Mouse (Mus musculus): ENCODE data around the gene Cdh13. TPM values are rescaled to one million over a fixed set of nuclear protein-coding genes. Genes with fewer than 3 reads are reported as not detected.

Cdh13 gene
- polyA plus RNA-seq, 1 experiment from 2014 or later, result 101 TPM

- Histone ChIP-seq H3K4me1 (ENCODE audit: control insufficient read depth, insufficient read depth, low read length) (0 out of 2 replicates have a peak, but pooled peaks cover 2% of the 10 kb centered on the region), H3K4me2 (ENCODE audit: low read length) (no peak overlapping the region), H3K9ac (ENCODE audit: low read length) (no peak overlapping the region), H3K4me3 (ENCODE audit: low read depth, low read length) (no peak overlapping the region), H3K27me3 (replicated peaks; ENCODE audit: control insufficient read depth, insufficient read depth, low read length) (no peaks in the 10 kb centered on the region), H3K36me3 (ENCODE audit: control insufficient read depth, insufficient read depth, low read length) (no peaks in the 10 kb centered on the region), H3K27ac (ENCODE audit: low read depth, low read length) (peak overlapping the region; percentile 58; the same call in 1 of the 2 replicates), H3K9me3 (replicated peaks; ENCODE audit: control insufficient read depth, low read length) (no peaks in the 10 kb centered on the region)
- WGBS, result 66% methylated on average over 11 of the region's 11 CpGs
- DNase-seq (ENCODE audit: low spot score) (peak; percentile 70), ATAC-seq (peak; percentile 57; the same call in 1 of the 2 replicates)
Measured at GRCm38 (mm10) chr8:118879939-118880825, 596.6 kb downstream of the Cdh13 start.

DNA sequence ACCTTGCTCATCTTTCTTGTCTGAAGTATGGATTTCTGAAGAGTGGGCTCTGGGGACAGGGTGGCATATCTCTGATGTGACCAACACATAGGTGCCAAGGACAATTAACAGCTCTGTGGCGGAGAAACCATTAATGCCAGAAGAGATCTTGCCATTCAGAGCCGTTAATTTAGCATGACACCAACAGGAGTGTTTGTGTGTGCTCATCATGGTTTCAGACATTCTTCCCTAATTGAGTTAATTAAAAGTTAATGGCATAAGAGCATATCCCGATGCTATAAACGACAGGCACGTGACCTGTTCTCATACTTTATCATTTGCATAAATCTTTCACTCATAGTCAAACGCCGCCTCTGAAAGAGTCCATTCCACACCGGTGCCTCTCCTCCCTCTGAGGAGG is 600.8 kb downstream of the Cdh13 start:
- H3K4me1 ChIP-seq (ENCODE audit: control insufficient read depth, insufficient read depth, low read length), result 0 out of 2 replicates have a peak, but pooled peaks cover 2% of the 10 kb centered on the region
- no peak overlapping the region for H3K4me3 ChIP-seq (ENCODE audit: low read depth, low read length)
- ATAC-seq (no peak), DNase-seq (ENCODE audit: low spot score) (peak; percentile 16)
- no peak overlapping the region for H3K9ac ChIP-seq (ENCODE audit: low read length)
- WGBS, result 46% methylated on average over 8 of the region's 8 CpGs
- H3K27ac ChIP-seq (ENCODE audit: low read depth, low read length), result no peak overlapping the region
- H3K36me3 ChIP-seq (ENCODE audit: control insufficient read depth, insufficient read depth, low read length), result no peaks in the 10 kb centered on the region
- no peaks in the 10 kb centered on the region for H3K27me3 ChIP-seq (replicated peaks; ENCODE audit: control insufficient read depth, insufficient read depth, low read length)
- no peaks in the 10 kb centered on the region for H3K9me3 ChIP-seq (replicated peaks; ENCODE audit: control insufficient read depth, low read length)
- H3K4me2 ChIP-seq (ENCODE audit: low read length), result no peak overlapping the region

DNA sequence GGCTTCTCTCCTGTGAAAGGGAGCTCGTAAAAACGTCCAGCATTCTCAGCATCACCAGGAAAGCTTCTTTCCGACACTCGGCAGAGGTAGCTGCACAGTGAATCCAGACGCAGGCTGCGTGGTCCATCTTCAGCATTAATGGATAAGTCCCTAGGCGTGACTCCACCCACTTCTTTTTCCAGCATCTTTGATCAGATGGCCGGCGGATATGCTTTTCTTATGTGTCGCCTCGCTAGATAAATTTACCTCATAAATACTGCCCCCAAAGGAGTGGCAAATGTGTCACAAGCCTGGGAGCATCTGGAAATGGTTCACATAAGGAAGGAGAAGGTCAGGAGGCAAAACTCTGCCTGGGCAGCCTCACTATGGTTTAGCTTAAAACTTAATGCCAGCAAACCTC is 601.5 kb downstream of the Cdh13 start:
- Histone ChIP-seq H3K9ac (ENCODE audit: low read length) (no peak overlapping the region), H3K36me3 (ENCODE audit: control insufficient read depth, insufficient read depth, low read length) (no peaks in the 10 kb centered on the region), H3K4me3 (ENCODE audit: low read depth, low read length) (no peak overlapping the region), H3K27ac (ENCODE audit: low read depth, low read length) (no peak overlapping the region), H3K4me2 (ENCODE audit: low read length) (no peak overlapping the region), H3K27me3 (replicated peaks; ENCODE audit: control insufficient read depth, insufficient read depth, low read length) (no peaks in the 10 kb centered on the region), H3K9me3 (replicated peaks; ENCODE audit: control insufficient read depth, low read length) (no peaks in the 10 kb centered on the region), H3K4me1 (ENCODE audit: control insufficient read depth, insufficient read depth, low read length) (0 out of 2 replicates have a peak, but pooled peaks cover under 1% of the 10 kb centered on the region)
- no peak for DNase-seq (ENCODE audit: low spot score)
- ATAC-seq, result no peak
- WGBS, result 80% methylated on average over 11 of the region's 11 CpGs

DNA sequence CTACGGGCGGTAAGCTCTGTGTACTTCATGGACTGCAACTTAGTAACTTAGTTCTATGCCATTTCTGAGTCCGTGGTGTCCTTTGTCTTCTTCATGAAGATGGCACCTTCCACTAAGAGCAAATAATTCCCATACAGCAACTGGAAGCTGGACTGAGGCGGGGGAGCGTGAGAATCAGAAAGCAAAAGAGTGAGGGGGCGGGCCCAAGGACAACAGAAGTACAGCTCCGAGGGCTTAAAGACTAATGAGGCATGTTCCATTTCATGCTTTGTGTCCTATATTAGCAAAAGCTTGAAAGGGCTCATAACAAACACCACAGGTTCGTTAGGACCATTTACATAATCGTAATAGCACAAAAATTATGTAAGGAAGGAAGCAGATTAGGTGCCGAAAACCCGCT is 618.9 kb downstream of the Cdh13 start:
- ATAC-seq (no peak), DNase-seq (ENCODE audit: low spot score) (peak; percentile 37)
- Histone ChIP-seq H3K4me2 (ENCODE audit: low read length) (peak overlapping the region; percentile 31; the same call in 1 of the 2 replicates), H3K9me3 (replicated peaks; ENCODE audit: control insufficient read depth, low read length) (no peaks in the 10 kb centered on the region), H3K9ac (ENCODE audit: low read length) (no peak overlapping the region), H3K27me3 (replicated peaks; ENCODE audit: control insufficient read depth, insufficient read depth, low read length) (no peaks in the 10 kb centered on the region), H3K36me3 (ENCODE audit: control insufficient read depth, insufficient read depth, low read length) (no peaks in the 10 kb centered on the region), H3K4me3 (ENCODE audit: low read depth, low read length) (no peak overlapping the region), H3K27ac (ENCODE audit: low read depth, low read length) (no peak overlapping the region), H3K4me1 (ENCODE audit: control insufficient read depth, insufficient read depth, low read length) (0 out of 2 replicates have a peak, but pooled peaks cover 2% of the 10 kb centered on the region)
- WGBS, result 27% methylated on average over 11 of the region's 11 CpGs

DNA sequence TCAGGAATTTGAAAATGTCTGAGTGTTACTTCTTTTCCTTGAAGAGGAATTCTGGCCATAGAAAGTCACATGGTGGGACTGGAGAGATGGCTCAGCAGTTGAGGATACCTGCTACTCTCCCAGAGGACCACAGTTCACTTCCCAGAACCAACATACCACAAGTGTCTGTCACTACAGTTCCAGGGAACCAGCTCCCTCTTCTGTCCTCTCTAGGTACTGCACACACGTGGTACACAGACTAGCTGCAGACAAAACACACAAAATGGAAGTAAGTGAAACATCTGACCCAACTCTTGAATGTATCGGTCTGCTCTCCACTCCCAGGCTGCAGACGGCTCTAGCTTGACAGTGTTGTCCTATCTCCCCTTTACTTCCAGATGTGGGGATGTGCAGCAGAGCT is 633.0 kb downstream of the Cdh13 start:
- DNase-seq (ENCODE audit: low spot score), result no peak
- no peak overlapping the region for H3K27ac ChIP-seq (ENCODE audit: low read depth, low read length)
- H3K27me3 ChIP-seq (replicated peaks; ENCODE audit: control insufficient read depth, insufficient read depth, low read length), result no peaks in the 10 kb centered on the region
- H3K4me2 ChIP-seq (ENCODE audit: low read length), result no peak overlapping the region
- no peak overlapping the region for H3K4me3 ChIP-seq (ENCODE audit: low read depth, low read length)
- WGBS, result 96% methylated on average over 3 of the region's 3 CpGs
- H3K36me3 ChIP-seq (ENCODE audit: control insufficient read depth, insufficient read depth, low read length), result no peaks in the 10 kb centered on the region
- peaks cover 4% of the 10 kb centered on the region; the same call in 1 of the 2 replicates for H3K4me1 ChIP-seq (ENCODE audit: control insufficient read depth, insufficient read depth, low read length)
- H3K9ac ChIP-seq (ENCODE audit: low read length), result no peak overlapping the region
- no peak for ATAC-seq
- peaks cover 6% of the 10 kb centered on the region for H3K9me3 ChIP-seq (replicated peaks; ENCODE audit: control insufficient read depth, low read length)

GRCm38 (mm10) chr8:118937412-118937811 is 653.9 kb downstream of the Cdh13 start:
- Histone ChIP-seq H3K36me3 (ENCODE audit: control insufficient read depth, insufficient read depth, low read length) (no peaks in the 10 kb centered on the region), H3K4me2 (ENCODE audit: low read length) (no peak overlapping the region), H3K27me3 (replicated peaks; ENCODE audit: control insufficient read depth, insufficient read depth, low read length) (no peaks in the 10 kb centered on the region), H3K9ac (ENCODE audit: low read length) (no peak overlapping the region), H3K9me3 (replicated peaks; ENCODE audit: control insufficient read depth, low read length) (no peaks in the 10 kb centered on the region), H3K4me3 (ENCODE audit: low read depth, low read length) (no peak overlapping the region), H3K4me1 (ENCODE audit: control insufficient read depth, insufficient read depth, low read length) (0 out of 2 replicates have a peak, but pooled peaks cover 5% of the 10 kb centered on the region), H3K27ac (ENCODE audit: low read depth, low read length) (no peak overlapping the region)
- ATAC-seq (no peak), DNase-seq (ENCODE audit: low spot score) (no peak)
- WGBS, result 18% methylated on average over 11 of the region's 11 CpGs

DNA sequence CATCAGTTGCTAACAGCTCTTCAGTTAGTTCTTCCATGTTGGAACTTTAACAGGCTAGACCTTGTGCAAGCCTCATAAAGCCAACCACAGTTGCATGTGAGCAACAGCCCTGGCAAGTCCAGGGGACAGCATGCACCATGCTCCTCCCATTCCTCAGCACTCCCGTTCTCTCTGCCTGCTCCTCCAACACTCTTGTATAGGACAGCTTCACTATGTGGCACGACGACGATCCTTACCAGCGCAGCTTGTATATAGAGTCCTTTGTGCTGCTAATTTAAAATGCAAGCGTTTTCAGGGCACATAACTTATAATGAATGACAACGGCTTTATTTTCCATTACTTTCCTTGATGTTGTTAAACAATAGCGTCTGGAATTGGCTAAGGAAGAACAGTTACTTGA is 654.5 kb downstream of the Cdh13 start:
- 4% methylated on average over 8 of the region's 8 CpGs for WGBS
- ATAC-seq, result no peak

GRCm38 (mm10) chr8:118951766-118952741 is 668.5 kb downstream of the Cdh13 start:
- Histone ChIP-seq H3K9ac (ENCODE audit: low read length) (no peak overlapping the region), H3K27me3 (replicated peaks; ENCODE audit: control insufficient read depth, insufficient read depth, low read length) (no peaks in the 10 kb centered on the region), H3K9me3 (replicated peaks; ENCODE audit: control insufficient read depth, low read length) (no peaks in the 10 kb centered on the region), H3K4me2 (ENCODE audit: low read length) (no peak overlapping the region), H3K4me1 (ENCODE audit: control insufficient read depth, insufficient read depth, low read length) (no peaks in the 10 kb centered on the region), H3K4me3 (ENCODE audit: low read depth, low read length) (no peak overlapping the region), H3K27ac (ENCODE audit: low read depth, low read length) (no peak overlapping the region), H3K36me3 (ENCODE audit: control insufficient read depth, insufficient read depth, low read length) (no peaks in the 10 kb centered on the region)
- DNase-seq (ENCODE audit: low spot score) (peak; percentile 70), ATAC-seq (peak; percentile 20; the same call in 1 of the 2 replicates)
- WGBS, result 55% methylated on average over 20 of the region's 20 CpGs

More for the DNA sequence above, 654.5 kb downstream of the Cdh13 start:
- no peaks in the 10 kb centered on the region for H3K36me3 ChIP-seq (ENCODE audit: control insufficient read depth, insufficient read depth, low read length)
- H3K4me3 ChIP-seq (ENCODE audit: low read depth, low read length), result no peak overlapping the region
- H3K4me1 ChIP-seq (ENCODE audit: control insufficient read depth, insufficient read depth, low read length), result 0 out of 2 replicates have a peak, but pooled peaks cover 5% of the 10 kb centered on the region
- no peak overlapping the region for H3K9ac ChIP-seq (ENCODE audit: low read length)
- no peaks in the 10 kb centered on the region for H3K9me3 ChIP-seq (replicated peaks; ENCODE audit: control insufficient read depth, low read length)
- H3K27ac ChIP-seq (ENCODE audit: low read depth, low read length), result no peak overlapping the region
- DNase-seq (ENCODE audit: low spot score), result peak; percentile 39
- H3K27me3 ChIP-seq (replicated peaks; ENCODE audit: control insufficient read depth, insufficient read depth, low read length), result no peaks in the 10 kb centered on the region
- H3K4me2 ChIP-seq (ENCODE audit: low read length), result no peak overlapping the region

Measured in forebrain, embryonic 14.5 days (tissue).